Mouse (Mus musculus): ENCODE data around the gene Hps4. TPM values are rescaled to one million over a fixed set of nuclear protein-coding genes. Genes with fewer than 3 reads are reported as not detected.

Gene Hps4
- polyA plus RNA-seq, 1 experiment from 2014 or later: 12.1 TPM

Other genes starting within 250 kb of the Hps4 start
- 0.33 and 0.60 TPM in 2 replicates for gene Cryba4, start 90.6 kb upstream of the Hps4 start, polyA plus RNA-seq (2015; fragmentation: Nextera tagmentation; extraction: Ambion mirVana)
- 0.23 and 0.30 TPM in 2 replicates for gene Crybb1, start 87.3 kb upstream of the Hps4 start, polyA plus RNA-seq (2015; fragmentation: Nextera tagmentation; extraction: Ambion mirVana)
- gene Tpst2, start 66.4 kb upstream of the Hps4 start, polyA plus RNA-seq (2015; fragmentation: Nextera tagmentation; extraction: Ambion mirVana): 35.4 and 36.0 TPM in 2 replicates
- gene Tfip11, start 16.7 kb upstream of the Hps4 start, polyA plus RNA-seq (2015; fragmentation: Nextera tagmentation; extraction: Ambion mirVana): 14.1 and 15.7 TPM in 2 replicates
- 15.8 and 20.2 TPM in 2 replicates for gene Srrd, start within 50 bp of the Hps4 start, polyA plus RNA-seq (2015; fragmentation: Nextera tagmentation; extraction: Ambion mirVana)
- 0.08 and 0.38 TPM in 2 replicates for gene Gm6583, start 12.9 kb downstream of the Hps4 start, polyA plus RNA-seq (2015; fragmentation: Nextera tagmentation; extraction: Ambion mirVana)
- 0.30 and 0.46 TPM in 2 replicates for gene Asphd2, start 51.8 kb downstream of the Hps4 start, polyA plus RNA-seq (2015; fragmentation: Nextera tagmentation; extraction: Ambion mirVana)
- gene Gm6588, start 106.3 kb downstream of the Hps4 start, polyA plus RNA-seq (2015; fragmentation: Nextera tagmentation; extraction: Ambion mirVana): not detected in 2 replicates
- 0.05 and 0.06 TPM in 2 replicates for gene Sez6l, start 234.1 kb downstream of the Hps4 start, polyA plus RNA-seq (2015; fragmentation: Nextera tagmentation; extraction: Ambion mirVana)

Data from liver, embryonic 13.5 days (tissue).